Mouse (Mus musculus) gonadal fat pad, adult 2 months (tissue): ENCODE results near the gene Cox4i2. TPM values are rescaled to one million over a fixed set of nuclear protein-coding genes. Genes with fewer than 3 reads are reported as not detected.

Source experiments
- DNase-seq: peaks from one replicate; pipeline ENCODE4 v3.0.0-alpha.2; 2012; ENCODE audit warnings: low read depth
- polyA plus RNA-seq: library from polyadenylated mRNA; depleted of rRNA; stranded (reverse); fragments of >200 nt; gene quantifications from 2 replicates; pipeline ENCODE4 v1.2.3, GENCODE M21; 2012; rRNA removed

Cox4i2 gene
- polyA plus RNA-seq, 1 experiment = 6.0 TPM

DNA sequence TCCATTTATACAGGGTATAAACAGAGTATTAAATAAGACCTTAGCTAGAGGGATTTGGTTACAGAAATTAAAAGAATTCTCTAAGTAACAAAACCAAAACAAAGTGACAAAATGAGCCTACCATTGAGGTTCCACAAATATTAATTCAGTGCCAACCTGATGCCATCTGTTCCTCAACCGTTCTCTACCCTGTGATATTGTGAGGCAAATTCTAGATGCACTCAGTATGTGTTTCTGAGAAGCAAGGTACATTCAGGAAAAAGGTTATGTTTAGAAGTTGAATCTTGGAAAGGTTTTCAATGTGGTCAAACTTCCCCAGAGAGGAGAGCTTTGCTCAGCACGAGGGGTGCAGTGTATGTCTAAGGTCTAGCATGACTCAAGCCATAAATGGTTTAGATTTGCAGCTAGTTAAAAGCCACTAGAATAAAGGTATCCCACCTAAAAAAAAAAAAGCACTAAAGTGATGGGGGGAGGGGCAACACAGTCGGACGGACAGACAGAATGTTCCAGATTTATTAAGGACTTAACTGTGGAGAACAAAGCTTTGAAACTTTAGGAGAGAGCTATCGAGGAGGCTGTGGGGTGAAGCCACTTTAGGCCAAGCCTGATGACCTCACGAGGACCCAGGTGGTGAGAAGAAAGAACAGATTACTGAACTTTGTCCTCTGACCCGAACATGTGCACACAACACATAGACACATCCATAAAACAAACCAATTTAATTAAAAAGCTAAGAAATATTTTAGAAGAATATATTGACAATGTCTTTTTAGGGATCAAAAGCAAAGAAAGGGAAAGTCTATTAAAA, 46.2 kb downstream of the Cox4i2 start:
- no peak for DNase-seq

DNA sequence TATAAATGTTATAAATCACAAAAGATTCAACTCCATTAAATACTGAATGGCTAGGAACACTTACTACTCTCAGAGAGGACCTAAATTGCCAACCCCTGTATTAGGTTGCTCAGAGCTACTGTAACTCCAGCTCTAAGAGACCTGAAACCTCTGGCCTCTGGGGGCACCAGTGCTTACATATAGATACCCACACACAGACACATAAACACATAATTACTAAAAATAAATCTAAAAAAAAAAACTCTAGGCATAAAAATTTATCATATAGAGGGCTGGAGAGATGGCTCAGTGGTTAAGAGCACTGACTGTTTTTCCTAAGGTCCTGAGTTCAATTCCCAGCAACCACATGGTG, 46.8 kb downstream of the Cox4i2 start:
- DNase-seq = no peak

DNA sequence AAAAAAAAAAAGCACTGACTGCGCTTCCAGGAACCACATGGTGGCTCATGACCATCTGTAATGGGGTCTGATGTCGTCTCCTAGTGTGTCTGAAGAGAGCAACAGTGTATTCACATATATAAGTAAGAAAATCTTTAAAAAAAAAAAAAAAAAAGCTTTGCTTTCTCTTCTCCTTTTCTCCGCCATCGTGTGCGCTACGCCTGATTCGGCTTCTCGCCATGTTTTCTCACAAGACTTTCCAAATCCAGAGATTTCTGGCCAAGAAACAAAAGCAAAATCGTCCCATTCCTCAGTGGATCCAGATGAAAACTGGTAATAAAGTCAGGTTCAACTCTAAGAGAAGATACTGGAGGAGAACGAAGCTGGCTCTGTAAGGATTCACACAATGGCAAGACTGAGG, 48.3 kb downstream of the Cox4i2 start:
- no peak for DNase-seq

DNA sequence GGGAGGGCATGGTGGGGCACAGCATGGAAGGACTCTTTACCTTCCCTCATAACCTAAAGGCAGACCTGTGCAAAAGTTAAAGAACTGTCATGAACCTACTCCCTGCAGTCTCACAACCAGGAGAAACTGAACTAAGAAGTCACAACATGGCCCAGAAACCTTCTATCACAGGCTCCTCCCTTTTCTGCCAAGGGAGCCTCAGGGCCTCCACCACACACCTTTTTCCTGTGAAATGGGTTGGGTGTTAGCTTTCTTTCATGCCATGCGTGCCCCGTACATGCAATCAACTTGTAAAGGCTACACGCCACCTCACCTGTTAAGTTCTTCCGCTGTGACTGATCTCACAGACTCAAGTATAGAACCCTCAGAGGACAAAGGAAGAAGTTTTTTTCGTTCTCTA, 49.1 kb downstream of the Cox4i2 start:
- DNase-seq = no peak

DNA sequence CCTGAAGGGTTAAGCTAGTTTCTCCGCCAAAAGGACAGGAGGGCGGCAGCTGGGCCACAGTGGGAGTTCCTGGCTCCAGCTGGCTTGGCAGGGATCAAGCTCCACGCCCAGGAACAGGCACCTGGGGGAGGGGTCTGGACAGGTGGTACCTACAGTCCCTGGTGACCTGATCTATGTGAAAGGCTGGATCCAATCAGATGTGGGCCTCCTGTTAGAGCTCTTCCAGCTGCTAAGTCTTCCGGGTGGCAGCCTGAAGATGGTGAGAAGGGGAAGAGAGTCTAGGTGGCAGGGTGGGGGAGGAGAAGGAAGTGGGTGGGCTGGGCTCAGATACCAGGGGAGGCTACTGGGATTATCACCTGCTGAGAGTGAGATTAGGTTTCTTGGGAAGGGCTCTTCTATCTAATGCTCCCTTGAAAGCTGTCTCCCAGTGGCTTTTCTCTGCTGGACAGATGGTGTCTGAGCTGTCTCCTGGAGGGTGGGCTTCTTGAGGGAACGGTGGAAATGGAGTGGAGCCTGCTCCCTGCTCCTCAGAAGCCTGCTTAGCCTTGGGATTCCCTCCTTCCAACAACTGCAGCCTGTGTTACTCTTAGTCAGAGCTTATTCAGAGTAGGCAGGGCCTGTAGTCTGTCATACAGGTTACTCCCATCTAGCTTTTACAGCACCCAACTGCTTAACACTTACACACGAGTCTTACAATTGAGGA, 50.6 kb downstream of the Cox4i2 start:
- no peak for DNase-seq

DNA sequence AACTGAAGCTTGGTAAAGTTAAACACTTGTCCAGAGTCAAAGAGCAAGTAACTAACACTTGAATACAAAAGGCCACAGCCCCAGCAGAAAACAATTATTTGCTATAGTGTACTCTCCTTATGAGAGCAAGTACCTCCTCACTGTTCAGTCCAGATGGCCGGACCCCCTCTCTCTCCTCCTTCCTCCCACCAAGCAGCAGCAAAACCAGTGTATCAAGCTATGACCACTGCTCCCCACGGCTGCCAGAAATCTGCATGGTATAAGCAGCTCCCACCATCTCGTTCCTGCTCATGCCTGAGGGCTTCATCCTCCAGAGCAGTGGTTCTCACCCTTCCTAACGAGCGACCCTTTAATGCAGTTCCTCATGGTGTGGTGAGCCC, 51.1 kb downstream of the Cox4i2 start:
- DNase-seq = no peak

DNA sequence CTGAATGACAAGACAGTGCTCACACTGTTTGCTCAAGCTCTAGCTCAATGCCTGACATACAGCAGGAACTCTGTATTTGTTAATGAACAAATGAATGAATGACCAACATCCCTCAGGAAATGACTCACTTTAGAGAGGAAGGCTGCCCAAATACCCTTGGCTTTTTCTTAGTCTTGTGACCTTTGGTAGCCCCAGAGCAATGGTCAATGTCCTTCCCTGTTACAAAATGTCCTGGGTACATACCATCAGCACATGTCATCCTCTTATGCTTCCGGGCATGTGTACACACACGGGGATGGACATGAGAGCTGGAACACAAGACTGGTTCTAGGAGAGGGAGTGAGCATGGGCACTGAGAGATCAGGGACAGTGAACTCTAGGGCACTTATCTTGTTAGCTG, 52.1 kb downstream of the Cox4i2 start:
- no peak for DNase-seq

DNA sequence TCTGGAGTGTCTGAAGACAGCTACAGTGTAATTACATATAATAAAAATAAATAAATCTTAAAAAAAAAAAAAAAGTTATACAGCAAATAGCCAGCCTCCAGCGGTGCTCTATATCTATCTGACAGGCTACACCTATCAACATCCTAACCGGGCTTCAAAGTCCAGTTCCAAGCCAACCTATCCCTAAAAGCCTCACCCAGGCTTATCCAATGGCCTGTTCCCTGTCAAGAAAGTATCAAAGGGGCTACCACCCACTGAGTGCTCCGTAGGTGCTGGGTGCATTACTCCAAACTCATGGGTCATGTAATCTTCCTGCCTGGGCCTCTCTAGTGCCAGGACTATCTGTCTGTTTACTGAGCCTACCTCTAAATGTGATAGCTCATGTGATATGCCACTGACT, 54.2 kb downstream of the Cox4i2 start:
- DNase-seq = no peak

DNA sequence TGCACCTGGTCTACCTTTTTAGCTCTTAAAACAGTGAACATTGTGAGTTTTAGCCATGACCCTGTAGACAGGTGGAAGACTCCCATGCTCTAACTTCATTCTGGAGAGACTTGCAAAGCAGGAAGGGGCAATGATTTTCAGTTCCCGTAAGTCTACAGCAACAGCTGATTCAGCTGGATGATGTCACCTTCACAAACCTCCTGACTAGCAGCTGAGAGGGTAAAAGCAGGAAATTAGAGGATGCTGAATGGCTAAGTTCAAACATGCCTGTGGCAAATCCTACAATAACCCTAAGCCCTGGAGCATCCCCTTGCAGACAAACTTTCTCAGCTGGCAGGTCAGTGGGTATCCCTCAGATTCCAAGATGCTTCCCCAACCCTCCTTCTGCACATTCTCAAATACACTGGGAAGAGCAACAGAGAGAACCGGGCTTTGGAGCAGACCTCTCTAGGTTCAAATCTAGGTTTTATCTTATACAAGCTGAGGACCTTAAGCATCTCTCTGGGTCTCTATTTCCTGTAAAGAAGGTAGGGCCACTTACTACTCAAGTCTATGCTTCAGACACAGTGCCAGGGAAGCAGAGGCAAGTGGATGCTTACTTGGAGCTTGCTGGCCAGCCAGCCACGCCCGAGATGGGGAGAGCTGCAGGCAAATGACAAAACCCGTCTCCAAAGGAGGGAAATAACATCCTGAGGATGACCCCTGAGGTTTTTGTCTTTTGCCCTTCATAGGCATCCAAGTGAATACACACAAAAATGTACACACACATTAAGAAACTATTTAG, 56.4 kb downstream of the Cox4i2 start:
- no peak for DNase-seq

DNA sequence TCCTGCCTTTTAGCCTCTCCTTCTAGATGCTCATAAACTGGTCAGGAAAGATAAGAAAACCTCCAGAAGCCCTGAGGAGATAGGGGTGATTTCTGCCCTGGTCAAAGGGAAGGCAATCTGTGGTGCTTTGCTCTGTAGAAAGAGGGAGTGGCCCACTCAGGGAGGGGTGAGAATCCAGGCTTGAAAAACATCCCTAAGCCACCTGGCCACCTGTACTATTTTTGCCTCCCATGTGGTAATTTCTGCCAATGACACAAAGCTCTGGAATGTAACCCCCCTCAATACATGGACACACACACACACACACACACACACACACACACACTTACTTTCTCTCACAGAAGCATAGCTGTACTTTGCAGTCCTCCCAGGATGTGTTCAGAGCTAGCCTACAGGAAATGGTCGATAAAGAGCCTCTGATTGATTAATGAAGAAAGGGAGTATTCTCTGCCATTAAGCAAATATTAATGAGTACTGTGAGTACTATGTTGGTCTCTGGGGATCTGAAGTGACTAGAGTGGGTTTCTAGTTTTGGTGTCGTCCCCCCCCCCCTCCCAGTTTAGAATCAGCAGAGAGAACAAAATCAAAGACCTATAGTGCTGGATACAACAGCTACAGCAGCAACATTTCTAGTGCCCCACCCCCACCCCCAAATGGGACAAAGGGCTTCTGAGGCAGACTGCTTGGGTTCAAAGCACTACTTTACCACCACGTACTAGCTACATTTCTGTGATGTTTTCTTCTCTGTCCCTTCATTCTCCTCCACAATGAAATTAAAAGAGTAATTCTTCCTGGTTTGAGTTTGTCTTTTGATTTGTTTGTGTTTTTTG, 57.6 kb downstream of the Cox4i2 start:
- DNase-seq = no peak

DNA sequence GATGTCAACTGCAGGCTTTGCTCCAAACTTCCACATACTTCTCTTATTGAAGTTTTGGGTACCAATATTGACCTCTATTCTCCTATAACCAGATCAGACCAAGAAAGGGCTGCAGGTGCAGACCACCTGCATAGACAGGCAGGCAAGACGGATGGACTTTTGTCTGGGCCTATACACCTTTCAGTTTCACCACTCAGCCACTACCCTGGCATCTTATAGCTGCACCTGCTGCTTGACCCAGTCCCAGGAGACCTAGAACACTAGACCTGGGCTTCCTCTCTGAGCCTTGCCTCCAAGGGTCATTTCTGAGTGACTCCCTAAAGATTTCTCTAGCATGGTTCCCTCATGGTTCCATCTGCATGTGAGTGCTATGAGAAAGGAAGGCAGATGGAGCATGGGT, 59.3 kb downstream of the Cox4i2 start:
- DNase-seq = no peak

DNA sequence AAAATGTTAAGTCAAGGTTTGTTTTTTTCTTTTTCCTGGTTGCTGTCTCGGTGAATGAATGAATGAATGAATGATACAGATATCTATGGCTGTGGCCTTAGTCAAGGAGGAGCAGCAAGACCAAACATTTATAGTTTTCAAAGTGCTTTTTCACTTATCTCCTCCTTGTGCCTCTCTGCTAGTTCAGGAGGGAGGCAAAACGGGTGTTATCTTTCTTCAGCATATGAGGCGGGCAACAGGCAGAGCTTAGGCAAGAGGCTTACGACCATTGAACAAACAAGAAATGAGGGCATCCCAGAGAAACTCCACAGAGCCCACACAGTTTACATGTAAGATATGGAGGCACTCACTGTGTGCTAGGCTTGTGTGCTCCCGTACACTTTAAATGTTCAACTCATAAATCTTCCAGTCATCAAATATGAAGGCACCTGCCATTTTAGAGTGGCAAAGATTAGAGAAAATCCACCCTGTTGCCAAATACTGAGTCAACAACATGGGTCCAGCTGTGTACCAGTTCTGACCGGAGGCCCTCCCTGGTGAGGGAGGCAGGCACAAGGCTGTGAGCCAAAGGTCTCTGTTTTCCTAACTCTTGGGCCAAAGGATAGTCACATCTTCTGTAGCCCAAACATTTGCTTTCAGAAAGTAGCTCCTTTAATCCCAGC, 60.4 kb downstream of the Cox4i2 start:
- DNase-seq = no peak

Other genes with a start within 250 kb of the Cox4i2 start
- gene Defb26, start 242.5 kb upstream of the Cox4i2 start, polyA plus RNA-seq = 162 and 254 TPM in 2 replicates
- 568 and 1,189 TPM in 2 replicates for gene Defb28, start 235.9 kb upstream of the Cox4i2 start, polyA plus RNA-seq
- 275 and 317 TPM in 2 replicates for gene Defb29, start 214.1 kb upstream of the Cox4i2 start, polyA plus RNA-seq
- under 0.01 and 893 TPM in 2 replicates for gene Gm17416, start 184.8 kb upstream of the Cox4i2 start, polyA plus RNA-seq
- gene Defb21, start 181.4 kb upstream of the Cox4i2 start, polyA plus RNA-seq = 358 and 473 TPM in 2 replicates
- gene Defb19, start 173.9 kb upstream of the Cox4i2 start, polyA plus RNA-seq = 9.6 and 11.3 TPM in 2 replicates
- gene Defb45, start 154.8 kb upstream of the Cox4i2 start, polyA plus RNA-seq = 162 and 204 TPM in 2 replicates
- 5.4 and 9.0 TPM in 2 replicates for gene Defb36, start 149.8 kb upstream of the Cox4i2 start, polyA plus RNA-seq
- 6,893 and 7,961 TPM in 2 replicates for gene Defb25, start 131.1 kb upstream of the Cox4i2 start, polyA plus RNA-seq
- 41.5 and 49.3 TPM in 2 replicates for gene Rem1, start 127.2 kb upstream of the Cox4i2 start, polyA plus RNA-seq
- gene H13, start 84.7 kb upstream of the Cox4i2 start, polyA plus RNA-seq = 162 and 163 TPM in 2 replicates
- gene Mcts2, start 67.1 kb upstream of the Cox4i2 start, polyA plus RNA-seq = 7.6 and 9.0 TPM in 2 replicates
- gene Id1, start 17.9 kb upstream of the Cox4i2 start, polyA plus RNA-seq = 78.7 and 137 TPM in 2 replicates
- gene Bcl2l1, start 77.6 kb downstream of the Cox4i2 start, polyA plus RNA-seq = 42.2 and 44.0 TPM in 2 replicates
- gene Tpx2, start 93.8 kb downstream of the Cox4i2 start, polyA plus RNA-seq = 0.80 and 0.90 TPM in 2 replicates
- gene Mylk2, start 157.2 kb downstream of the Cox4i2 start, polyA plus RNA-seq = 0.60 and 0.61 TPM in 2 replicates
- 13.4 and 15.6 TPM in 2 replicates for gene Foxs1, start 179.0 kb downstream of the Cox4i2 start, polyA plus RNA-seq
- gene Dusp15, start 197.5 kb downstream of the Cox4i2 start, polyA plus RNA-seq = 17.7 and 18.0 TPM in 2 replicates
- 8.4 and 15.6 TPM in 2 replicates for gene Ttll9, start 208.3 kb downstream of the Cox4i2 start, polyA plus RNA-seq